Mouse (Mus musculus) left cerebral cortex, postnatal 10 days (tissue): ENCODE measurements around the gene Skor1. TPM values are rescaled to one million over a fixed set of nuclear protein-coding genes. Genes with fewer than 3 reads are reported as not detected.

Experiments used
- DNase-seq, 2 experiments: peaks; one replicate each; pipeline ENCODE4 v3.0.0; 2021 to 2022; ENCODE audit warnings: low spot score in 2 of 2, mixed read lengths in 1 of 2; ENCODE audit errors: extremely low spot score in 1 of 2
- intact Hi-C: fragments of 180-260 bp; cut with DNase I; formaldehyde crosslinking; loops from one replicate; pipeline ENCODE4 v1.15.1; 2025
- total RNA-seq, 2 experiments: library from RNA; stranded (reverse); gene quantifications; 2 replicates each; pipeline ENCODE4 v1.2.3; 2021

The Skor1 gene
- total RNA-seq = under 1 TPM; 0.18 to 0.39 TPM

DNA sequence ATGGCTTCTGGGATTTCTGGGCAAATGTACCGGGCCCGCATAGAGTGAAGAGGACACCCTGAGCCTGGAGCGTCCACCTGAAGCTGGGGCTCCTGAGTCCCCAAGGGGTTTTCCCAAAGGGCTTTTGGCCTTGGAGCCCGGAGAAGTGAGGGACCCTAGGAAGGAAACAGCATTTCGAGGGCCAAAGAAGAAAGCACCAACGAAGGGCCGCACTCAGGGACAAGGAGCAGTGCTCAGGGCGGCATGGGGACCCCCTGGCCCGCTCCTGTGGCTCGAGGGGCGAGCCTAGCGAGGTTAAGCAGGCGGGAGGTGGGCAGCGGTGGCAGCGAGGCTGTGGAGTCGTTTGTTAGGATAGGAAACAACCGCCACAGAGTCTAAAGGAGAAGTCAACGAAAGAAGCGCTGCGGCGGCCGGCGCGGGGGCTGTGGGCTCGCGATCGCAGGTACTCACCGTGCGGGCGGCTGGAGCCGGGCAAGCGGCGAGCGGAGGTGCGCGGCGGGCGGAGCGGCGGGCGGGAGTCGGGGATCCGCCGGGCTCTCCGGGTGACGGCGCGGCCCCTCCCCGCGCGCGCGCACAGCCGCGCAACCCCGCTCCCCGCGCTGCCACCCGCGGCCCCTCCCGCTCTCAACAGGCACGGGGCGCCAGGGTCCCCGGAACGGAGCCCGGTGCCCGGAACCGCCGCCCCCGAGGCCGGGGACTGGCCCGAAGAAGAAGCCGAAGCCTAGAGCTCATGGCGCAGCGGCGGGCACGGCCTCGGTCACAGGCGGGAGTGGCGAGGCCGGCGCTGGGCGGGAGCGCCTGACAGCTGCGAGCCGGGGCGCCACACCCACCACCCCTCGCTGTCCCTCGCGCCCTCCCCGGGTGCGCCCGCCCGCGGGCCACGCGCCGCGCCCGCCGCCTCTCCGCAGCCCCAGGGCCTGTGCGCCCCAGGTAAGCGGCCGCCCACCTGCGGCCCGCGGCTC lies at the start of gene Skor1:
TSS of gene Skor1 (minus strand) at position 552 of the 962 bp plus-strand sequence.
- intact Hi-C loops = no loop called here
- DNase-seq = no peak

DNA sequence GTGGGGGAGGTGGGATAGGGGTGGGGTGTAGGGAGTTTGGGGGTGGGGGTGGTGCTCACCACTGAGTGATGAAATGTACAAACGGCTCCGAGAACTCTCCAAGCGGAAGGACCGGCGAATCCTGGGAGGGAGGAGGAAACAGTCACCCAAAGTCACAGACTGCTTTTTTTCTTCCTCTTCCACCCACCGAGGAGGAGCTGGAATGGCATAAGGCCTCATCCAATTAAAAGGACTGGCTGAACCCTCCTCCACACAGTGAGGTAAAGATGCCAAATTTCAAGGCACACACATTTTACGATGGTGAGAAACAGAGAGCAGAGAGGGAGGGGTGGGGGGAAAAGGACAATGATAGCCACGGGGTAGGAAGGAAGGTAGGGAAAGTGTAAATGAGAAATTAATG lies 48.5 kb upstream of the Skor1 start:
- no peak for DNase-seq

GRCm38 (mm10) chr9:63196114-63196682 lies 47.4 kb upstream of the Skor1 start:
- no peak for DNase-seq
- intact Hi-C loops = no loop called here

More for the DNA sequence above, 48.5 kb upstream of the Skor1 start:
- intact Hi-C loops = no loop called here

DNA sequence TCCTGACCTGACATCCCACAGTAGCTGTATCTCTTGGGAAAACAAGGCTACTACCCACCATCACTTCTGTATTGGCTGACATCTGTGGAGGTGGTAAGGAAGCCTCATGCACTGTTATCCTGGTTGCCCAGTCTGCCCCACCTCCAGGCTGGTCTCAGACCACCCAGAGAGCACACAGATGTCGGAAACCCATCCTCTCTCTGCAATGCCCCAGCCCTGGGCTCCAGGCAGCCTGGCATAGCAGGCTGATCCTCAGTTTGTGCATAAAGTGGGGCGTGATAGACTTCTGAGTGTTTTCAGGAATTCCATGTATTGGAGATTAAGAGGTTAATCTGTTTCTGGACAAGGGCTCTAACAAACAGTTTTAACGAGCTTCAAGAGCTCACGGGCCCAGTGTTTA lies 46.8 kb upstream of the Skor1 start:
- no peak for DNase-seq
- intact Hi-C loops = no loop called here

DNA sequence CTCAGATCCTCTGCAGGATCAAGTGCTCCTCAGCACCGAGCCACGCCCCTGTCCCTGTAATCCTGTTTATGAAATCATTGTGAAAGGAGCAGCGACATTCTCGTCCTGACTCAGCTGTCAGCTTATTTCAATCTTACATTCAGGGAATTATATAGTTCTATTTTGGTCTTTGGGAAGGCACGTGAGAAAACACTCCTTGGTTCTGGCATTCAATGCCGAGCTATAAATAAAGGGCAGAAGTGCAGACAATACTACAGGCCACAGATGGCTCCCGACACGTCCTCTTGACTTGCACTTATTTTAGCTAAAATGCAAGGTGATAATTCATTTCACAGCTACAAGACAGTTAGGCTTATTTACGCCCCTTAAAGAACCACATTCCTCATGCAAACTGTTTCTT lies 46.0 kb upstream of the Skor1 start:
- intact Hi-C loops = no loop called here
- DNase-seq = no peak

GRCm38 (mm10) chr9:63192809-63193208 lies 44.0 kb upstream of the Skor1 start:
- DNase-seq = no peak
- intact Hi-C loops = no loop called here

GRCm38 (mm10) chr9:63187310-63187709 lies 38.5 kb upstream of the Skor1 start:
- peak in 1 of 2 experiments; percentile 51 for DNase-seq
- intact Hi-C loops = no loop called here

DNA sequence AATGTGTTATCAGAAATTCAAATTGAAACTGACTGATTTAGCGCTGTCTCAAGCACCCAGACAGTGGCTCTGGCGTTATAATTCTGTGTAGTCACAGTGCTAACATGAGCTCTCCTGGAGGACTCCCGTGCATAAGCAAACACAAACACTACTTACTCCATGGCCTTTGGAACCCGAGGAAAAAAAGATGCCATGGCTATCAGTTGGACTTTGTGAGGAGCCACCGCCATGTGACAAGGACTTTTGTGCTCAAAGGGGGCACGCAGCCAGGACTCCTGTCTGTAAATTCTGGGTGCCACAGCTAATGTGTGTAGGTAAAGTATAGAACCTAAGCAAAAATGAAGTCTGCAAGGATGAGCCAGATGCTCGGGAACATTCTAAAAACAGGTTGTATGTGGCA lies 36.5 kb upstream of the Skor1 start:
- no peak for DNase-seq
- intact Hi-C loops = no loop called here

DNA sequence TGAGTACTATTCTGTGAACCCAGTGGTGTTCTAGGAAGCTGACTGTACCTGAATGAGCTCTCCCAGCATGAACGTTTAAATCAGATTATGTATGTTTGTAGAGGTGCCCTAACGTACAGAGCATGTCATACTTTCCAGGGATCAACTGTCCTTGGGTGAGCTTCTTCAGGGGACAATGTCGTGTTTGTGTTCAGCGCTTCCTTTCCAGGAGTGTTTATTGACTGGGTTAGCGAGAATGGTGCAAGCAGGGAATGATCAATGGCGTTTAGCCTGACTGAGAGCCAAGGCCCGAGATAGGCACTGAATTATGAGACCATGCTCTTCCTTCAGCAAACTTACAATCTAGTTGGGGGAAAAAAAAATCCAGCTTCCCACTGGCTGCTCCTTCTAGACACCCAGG lies 35.1 kb upstream of the Skor1 start:
- intact Hi-C loops = no loop called here
- DNase-seq = no peak

DNA sequence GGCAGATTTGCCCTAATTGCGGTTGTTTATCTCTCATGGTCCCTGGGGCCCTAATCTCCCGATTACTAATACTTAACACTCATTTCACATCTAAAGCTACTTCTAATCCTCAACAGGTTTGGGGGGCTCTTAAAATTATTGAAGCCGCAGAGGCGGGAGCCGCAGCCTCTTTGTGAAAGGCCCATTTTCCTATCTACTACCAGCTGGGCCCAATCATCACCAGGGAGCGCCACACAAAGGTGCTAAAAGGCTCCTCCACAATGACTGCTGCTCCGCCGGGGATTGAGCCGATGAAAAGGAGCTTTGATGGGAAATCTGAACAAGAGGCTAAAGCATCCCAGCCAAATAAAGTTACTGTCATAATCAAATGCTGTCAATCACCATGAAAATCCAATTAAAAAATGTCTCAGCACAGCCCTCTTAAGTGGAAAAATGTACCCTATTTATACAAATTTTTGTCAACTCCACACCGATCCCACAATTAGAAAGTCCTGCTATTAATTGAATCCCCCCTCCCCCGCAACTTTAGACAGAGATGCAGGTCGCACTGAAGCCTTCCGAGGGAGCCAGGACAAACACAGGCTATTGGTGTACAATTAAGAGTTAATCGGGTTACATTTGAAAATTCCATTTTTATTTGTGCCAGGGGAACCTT lies 33.7 kb upstream of the Skor1 start:
- DNase-seq = no peak
- intact Hi-C loops = no loop called here

GRCm38 (mm10) chr9:63181337-63182178 lies 32.8 kb upstream of the Skor1 start:
- no peak for DNase-seq
- intact Hi-C loops = no loop called here

DNA sequence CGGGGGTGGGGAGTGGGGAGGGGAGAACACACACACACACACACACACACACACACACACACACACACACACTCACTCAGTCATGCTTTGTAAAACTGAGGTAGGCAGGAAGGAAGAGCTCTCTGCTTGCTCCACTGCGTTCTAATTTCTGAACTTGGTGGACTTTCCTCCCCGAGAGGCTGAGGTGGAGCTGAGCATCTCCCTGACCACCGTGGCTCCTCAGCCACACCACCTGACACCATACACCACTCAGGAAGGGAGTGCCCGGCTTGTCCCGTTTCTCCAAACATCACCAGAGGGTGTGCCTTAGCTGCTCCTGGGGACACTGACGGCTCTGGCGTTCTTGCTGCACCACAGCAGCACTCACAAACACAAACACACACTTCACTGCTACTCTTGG lies 29.5 kb upstream of the Skor1 start:
- intact Hi-C loops = no loop called here
- DNase-seq = no peak

DNA sequence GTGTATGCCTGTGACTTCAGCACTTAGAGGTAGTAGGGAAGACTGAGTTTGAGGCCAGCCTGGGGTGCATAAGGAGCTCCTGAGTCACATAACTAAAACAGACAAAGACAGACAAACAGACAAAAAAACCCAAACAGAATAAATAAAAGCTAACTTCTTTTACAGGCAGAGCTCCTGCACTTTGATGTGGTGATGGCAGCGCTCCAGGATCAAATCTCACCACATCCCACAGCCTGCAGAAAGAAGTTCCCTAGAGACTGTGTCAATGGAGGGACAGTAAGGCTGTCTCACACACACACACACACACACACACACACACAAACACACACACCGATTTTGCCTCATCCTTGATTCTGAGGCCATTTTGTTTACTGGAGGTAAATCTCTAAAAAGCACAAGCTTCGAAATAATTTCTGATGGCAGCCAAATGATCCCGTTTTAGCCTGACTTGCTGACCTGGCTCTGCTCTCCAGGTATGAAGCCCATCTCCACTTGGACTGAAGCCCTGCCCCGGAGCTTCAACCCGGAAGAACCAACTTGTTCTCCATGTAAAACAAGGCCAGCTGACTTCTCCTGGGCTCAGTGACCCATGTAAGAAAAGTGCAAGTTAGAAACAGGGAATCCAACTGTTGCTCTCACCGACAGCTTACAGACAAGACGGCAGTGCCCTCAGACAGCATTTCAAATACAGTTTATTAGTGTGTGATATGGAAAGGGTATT lies 25.4 kb upstream of the Skor1 start:
- intact Hi-C loops = no loop called here
- no peak for DNase-seq

DNA sequence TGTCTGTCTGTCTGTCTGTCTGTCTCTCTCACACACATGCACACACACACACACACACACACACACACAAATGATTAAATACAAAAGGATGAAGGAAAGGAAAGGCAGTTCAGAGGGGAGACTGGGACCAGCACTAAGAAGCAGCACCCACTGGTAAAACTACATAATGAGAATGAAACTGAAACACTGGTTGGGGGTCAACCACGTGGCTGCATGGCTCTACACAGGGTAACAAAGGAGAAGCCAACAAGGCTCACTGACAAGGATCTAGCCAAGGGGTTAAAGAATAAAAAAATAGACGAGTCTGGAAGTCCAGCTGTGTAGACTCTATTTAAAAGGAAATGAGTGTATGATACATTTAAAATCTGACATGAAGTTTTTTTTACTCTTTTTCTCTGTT lies 23.2 kb upstream of the Skor1 start:
- DNase-seq = no peak
- intact Hi-C loops = no loop called here

DNA sequence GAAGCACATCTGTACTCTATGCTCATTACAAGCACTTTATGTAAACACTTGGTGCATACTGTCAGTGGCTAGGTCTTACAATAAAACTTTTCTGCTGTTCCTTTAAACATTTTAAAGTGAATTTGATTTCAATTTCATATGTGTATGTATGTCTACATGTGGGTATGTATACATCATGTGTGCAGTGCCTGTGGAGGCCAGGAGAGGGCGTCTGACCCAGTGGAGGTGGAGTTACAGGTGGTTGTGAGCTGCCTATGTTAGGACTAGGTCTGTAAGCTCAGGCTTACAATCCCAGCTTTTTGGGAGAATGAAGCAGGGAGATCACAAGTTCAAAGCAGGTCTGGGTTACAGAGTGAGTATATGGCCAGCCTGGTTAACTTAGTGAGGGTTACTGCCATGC lies 20.4 kb upstream of the Skor1 start:
- intact Hi-C loops = no loop called here
- no peak for DNase-seq

- intact Hi-C loops = no loop called here
- no peak for DNase-seq
These were observed 16.3 kb upstream of the Skor1 start for GRCm38 (mm10) chr9:63165070-63165469.

GRCm38 (mm10) chr9:63163756-63164155 lies 15.0 kb upstream of the Skor1 start:
- DNase-seq = no peak
- intact Hi-C loops = no loop called here

DNA sequence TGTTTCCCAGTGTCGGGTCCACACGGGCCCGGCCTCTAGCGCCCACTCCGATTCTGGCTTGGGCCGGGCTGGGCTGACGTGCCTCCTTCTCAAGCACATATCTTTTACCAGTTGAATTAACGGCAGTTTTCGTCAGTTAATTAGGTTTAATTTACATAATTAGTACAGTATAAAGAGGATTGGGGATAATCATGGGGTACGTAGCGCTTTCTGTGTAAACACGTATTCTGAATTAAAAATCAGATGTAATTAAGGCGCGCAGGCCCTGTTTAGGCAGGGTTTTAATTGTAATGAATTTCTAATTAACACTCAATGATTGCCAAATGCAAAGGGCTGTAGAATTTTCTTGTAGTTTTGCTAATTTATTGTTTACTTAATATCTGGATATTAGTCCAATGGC lies 3.2 kb upstream of the Skor1 start:
- intact Hi-C loops = no loop called here
- DNase-seq = no peak
